In genomic region chr9:114044446-114044845, GRCm38 (mm10) we compare ENCODE assay signal across 11 mouse cellular contexts. TPM values are rescaled to one million over a fixed set of nuclear protein-coding genes. Genes with fewer than 3 reads are reported as not detected.
A peak's percentile ranks its signal among the peaks of the same experiment; 100 is the strongest.
DNase-seq lines count a peak whose midpoint lies in the region; ATAC-seq and TF ChIP-seq lines count a peak whose summit lies in the region.
"Had no signal": no experiment of that assay in that cellular context is flagged by ENCODE, and none has a peak within 500 bp of the region (broad histone marks: within the 10 kb centered on the region; RNA-seq: fewer than 3 reads in every experiment).

No protein-coding gene starts in this region.

- H3K4me1 ChIP-seq in forebrain, postnatal 0 days (ENCODE audit: insufficient read depth): no peaks in the 10 kb centered on the region
- H3K4me1 ChIP-seq in forebrain, embryonic 10.5 days: peaks cover 12% of the 10 kb centered on the region
- no peaks in the 10 kb centered on the region for H3K4me1 ChIP-seq in midbrain, postnatal 0 days (ENCODE audit: insufficient read depth, low read length)
- H3K4me1 ChIP-seq in midbrain, embryonic 15.5 days: no peaks in the 10 kb centered on the region
- H3K4me1 ChIP-seq: embryonic facial prominence, embryonic 12.5 days had no signal

- H3K27me3 ChIP-seq in forebrain, postnatal 0 days (ENCODE audit: insufficient read depth, low read length): no peaks in the 10 kb centered on the region
- H3K27me3 ChIP-seq in forebrain, embryonic 10.5 days (ENCODE audit: poor library complexity, severe bottlenecking): no peaks in the 10 kb centered on the region
- H3K27me3 ChIP-seq in midbrain, postnatal 0 days (ENCODE audit: insufficient read depth, low read length): no peaks in the 10 kb centered on the region
- no peaks in the 10 kb centered on the region for H3K27me3 ChIP-seq in midbrain, embryonic 15.5 days (replicated peaks)
- H3K27me3 ChIP-seq: embryonic facial prominence, embryonic 12.5 days; limb, embryonic 15.5 days had no signal

- no peak overlapping the region for H3K9ac ChIP-seq in forebrain, postnatal 0 days
- no peak overlapping the region for H3K9ac ChIP-seq in midbrain, postnatal 0 days (replicated peaks; ENCODE audit: low read length, poor library complexity, severe bottlenecking)
- no peak overlapping the region for H3K9ac ChIP-seq in midbrain, embryonic 15.5 days
- H3K9ac ChIP-seq: embryonic facial prominence, embryonic 12.5 days; limb, embryonic 15.5 days had no signal

- no peak overlapping the region for H3K4me3 ChIP-seq in forebrain, postnatal 0 days (ENCODE audit: low read depth, low read length)
- H3K4me3 ChIP-seq in forebrain, embryonic 10.5 days: no peak overlapping the region
- H3K4me3 ChIP-seq in midbrain, postnatal 0 days (ENCODE audit: low read depth, low read length): no peak overlapping the region
- no peak overlapping the region for H3K4me3 ChIP-seq in midbrain, embryonic 15.5 days
- H3K4me3 ChIP-seq: embryonic facial prominence, embryonic 12.5 days; limb, embryonic 15.5 days had no signal

- H3K36me3 ChIP-seq in forebrain, postnatal 0 days (ENCODE audit: insufficient read depth): no peaks in the 10 kb centered on the region
- no peaks in the 10 kb centered on the region for H3K36me3 ChIP-seq in forebrain, embryonic 10.5 days (replicated peaks)
- no peaks in the 10 kb centered on the region for H3K36me3 ChIP-seq in midbrain, postnatal 0 days (ENCODE audit: insufficient read depth, low read length)
- no peaks in the 10 kb centered on the region for H3K36me3 ChIP-seq in midbrain, embryonic 15.5 days (replicated peaks)
- H3K36me3 ChIP-seq: embryonic facial prominence, embryonic 12.5 days; limb, embryonic 15.5 days had no signal

- 57% methylated on average over 3 of the region's 3 CpGs for WGBS in forebrain, postnatal 0 days
- WGBS in forebrain, embryonic 10.5 days: 52% methylated on average over 3 of the region's 3 CpGs
- WGBS in midbrain, postnatal 0 days: 51% methylated on average over 3 of the region's 3 CpGs
- 58% methylated on average over 3 of the region's 3 CpGs for WGBS in midbrain, embryonic 15.5 days

- H3K27ac ChIP-seq in forebrain, postnatal 0 days (ENCODE audit: low read depth, low read length): no peak overlapping the region
- H3K27ac ChIP-seq in forebrain, embryonic 10.5 days: no peak overlapping the region
- no peak overlapping the region for H3K27ac ChIP-seq in midbrain, postnatal 0 days (ENCODE audit: low read depth, low read length)
- H3K27ac ChIP-seq in midbrain, embryonic 15.5 days: no peak overlapping the region
- H3K27ac ChIP-seq: embryonic facial prominence, embryonic 12.5 days; limb, embryonic 15.5 days had no signal

- peak; percentile 54 for TF ChIP-seq CTCF in forebrain, postnatal 0 days (IDR thresholded peaks at IDR 0.05; ENCODE audit: low read depth)
- TF ChIP-seq CTCF in midbrain, postnatal 0 days (IDR thresholded peaks at IDR 0.05): peak; percentile 62
- TF ChIP-seq CTCF in brain, embryonic 14.5 days (IDR thresholded peaks at IDR 0.05; ENCODE audit: borderline replicate concordance, extremely low read depth, insufficient read depth, insufficient read length): peak; percentile 59

- no peak overlapping the region for H3K4me2 ChIP-seq in forebrain, postnatal 0 days (ENCODE audit: low read depth)
- no peak overlapping the region for H3K4me2 ChIP-seq in midbrain, postnatal 0 days (ENCODE audit: low read depth, low read length, poor library complexity, severe bottlenecking)
- no peak overlapping the region for H3K4me2 ChIP-seq in midbrain, embryonic 15.5 days
- H3K4me2 ChIP-seq: embryonic facial prominence, embryonic 12.5 days; limb, embryonic 15.5 days had no signal

- H3K9me3 ChIP-seq in forebrain, postnatal 0 days (ENCODE audit: low read length): no peaks in the 10 kb centered on the region
- H3K9me3 ChIP-seq in forebrain, embryonic 10.5 days: 0 out of 2 replicates have a peak, but pooled peaks cover 3% of the 10 kb centered on the region
- H3K9me3 ChIP-seq in midbrain, postnatal 0 days (ENCODE audit: low read length): no peaks in the 10 kb centered on the region
- H3K9me3 ChIP-seq in midbrain, embryonic 15.5 days: no peaks in the 10 kb centered on the region
- H3K9me3 ChIP-seq: embryonic facial prominence, embryonic 12.5 days; limb, embryonic 15.5 days had no signal

- no peak for TF ChIP-seq POLR2A in brain, embryonic 14.5 days (IDR thresholded peaks at IDR 0.05; ENCODE audit: borderline replicate concordance, extremely low read depth, insufficient read depth, insufficient read length, poor library complexity, severe bottlenecking)

- DNase-seq in forebrain, postnatal 0 days: no peak
- no peak for DNase-seq in forebrain, embryonic 10.5 days (ENCODE audit: extremely low spot score, low spot score)
- DNase-seq in midbrain, postnatal 0 days (ENCODE audit: low spot score): no peak
- DNase-seq in brain, embryonic 14.5 days (ENCODE audit: low read depth): peak; percentile 25
- DNase-seq in retina, postnatal 1 day: peak; percentile 24
- DNase-seq in neural tube, embryonic 10.5 days (ENCODE audit: extremely low spot score, low spot score): no peak

- ATAC-seq in forebrain, postnatal 0 days: no peak
- no peak for ATAC-seq in midbrain, postnatal 0 days (ENCODE audit: low FRiP score)
- no peak for ATAC-seq in midbrain, embryonic 15.5 days (replicated peaks)
- no peak for ATAC-seq in frontal cortex, adult (ENCODE audit: low TSS enrichment)
- ATAC-seq: hindbrain, embryonic 16.5 days had no signal

RNA-seq across cellular contexts. Expression of gene Fbxl2, which starts 1.5 kb away (rescaled TPM):
- 29.9 and 34.0 TPM in 2 replicates for total RNA-seq in forebrain, postnatal 0 days (2014; rRNA removed)
- polyA plus RNA-seq in forebrain, postnatal 0 days (2015; fragmentation: Nextera tagmentation; extraction: Ambion mirVana): 24.2 and 26.1 TPM in 2 replicates
- 5.9 and 6.5 TPM in 2 replicates for polyA plus RNA-seq in forebrain, embryonic 10.5 days (2016; fragmentation: Nextera tagmentation; extraction: Ambion mirVana)
- 43.4 and 44.2 TPM in 2 replicates for total RNA-seq in midbrain, postnatal 0 days (2014; rRNA removed)
- 33.1 and 35.7 TPM in 2 replicates for polyA plus RNA-seq in midbrain, postnatal 0 days (2015; fragmentation: Nextera tagmentation; extraction: Ambion mirVana)
- 28.9 and 31.2 TPM in 2 replicates for polyA plus RNA-seq in midbrain, embryonic 15.5 days (2015; fragmentation: Nextera tagmentation; extraction: Ambion mirVana)
- 32.4 and 37.1 TPM in 2 replicates for polyA plus RNA-seq in brain, embryonic 14.5 days (2012; rRNA removed)

RNA-seq across cellular contexts. Expression of gene Susd5, which starts 12.5 kb away (rescaled TPM):
- 0.54 and 1.6 TPM in 2 replicates for total RNA-seq in forebrain, postnatal 0 days (2014; rRNA removed)
- polyA plus RNA-seq in forebrain, postnatal 0 days (2015; fragmentation: Nextera tagmentation; extraction: Ambion mirVana): 0.09 and 0.31 TPM in 2 replicates
- 0.17 and 0.22 TPM in 2 replicates for polyA plus RNA-seq in forebrain, embryonic 10.5 days (2016; fragmentation: Nextera tagmentation; extraction: Ambion mirVana)
- 0.90 and 2.4 TPM in 2 replicates for total RNA-seq in midbrain, postnatal 0 days (2014; rRNA removed)
- polyA plus RNA-seq in midbrain, postnatal 0 days (2015; fragmentation: Nextera tagmentation; extraction: Ambion mirVana): 1.0 and 1.1 TPM in 2 replicates
- 0.50 and 0.59 TPM in 2 replicates for polyA plus RNA-seq in midbrain, embryonic 15.5 days (2015; fragmentation: Nextera tagmentation; extraction: Ambion mirVana)
- polyA plus RNA-seq in brain, embryonic 14.5 days (2012; rRNA removed): 0.15 and 0.22 TPM in 2 replicates

Comparison
In these comparisons a context has a peak if more than half of its experiments do, and no peak if none do; other contexts are left out.
1. DNase-seq: peak in brain, embryonic 14.5 days (single experiment) and retina, postnatal 1 day (single experiment); none in forebrain, postnatal 0 days (single experiment), forebrain, embryonic 10.5 days (single experiment), midbrain, postnatal 0 days (single experiment) and neural tube, embryonic 10.5 days (single experiment).
2. Peak in every context shown above with its lines, with median percentiles within 50 percentile points of each other: CTCF ChIP-seq.